Mouse (Mus musculus) layer of hippocampus, adult 6 months (tissue): ENCODE measurements around the gene 1700010I14Rik. TPM values are rescaled to one million over a fixed set of nuclear protein-coding genes. Genes with fewer than 3 reads are reported as not detected.

Experiments used
- long read RNA-seq, 2 experiments: library from polyadenylated mRNA; unstranded; transcript quantifications; one replicate each; pipeline ENCODE4 v2.0.0; 2019 to 2020
- polyA plus RNA-seq: library from polyadenylated mRNA; unstranded; fragments of <200 nt; fragmentation: Nextera tagmentation; gene quantifications from 2 replicates; pipeline ENCODE4 v1.2.3, GENCODE M21; 2021

The 1700010I14Rik gene
- 1.4 and 1.5 TPM in 2 replicates for polyA plus RNA-seq
- long read RNA-seq, experiment 1, partial matches to known transcripts, result 2 of 3 reads
- long read RNA-seq, experiment 1, other reads (novel, unspliced or antisense), result 0 of 3 reads
- long read RNA-seq, experiment 2, partial matches to known transcripts, result 0 of 9 reads
- long read RNA-seq, experiment 2, other reads (novel, unspliced or antisense), result 4 of 9 reads

GRCm38 (mm10) chr17:8988119-8988807, at the start of gene 1700010I14Rik:
1700010I14Rik (plus strand) TSS chr17:8988333.

